Mouse (Mus musculus): ENCODE data around the gene Kif18b.

DNA sequence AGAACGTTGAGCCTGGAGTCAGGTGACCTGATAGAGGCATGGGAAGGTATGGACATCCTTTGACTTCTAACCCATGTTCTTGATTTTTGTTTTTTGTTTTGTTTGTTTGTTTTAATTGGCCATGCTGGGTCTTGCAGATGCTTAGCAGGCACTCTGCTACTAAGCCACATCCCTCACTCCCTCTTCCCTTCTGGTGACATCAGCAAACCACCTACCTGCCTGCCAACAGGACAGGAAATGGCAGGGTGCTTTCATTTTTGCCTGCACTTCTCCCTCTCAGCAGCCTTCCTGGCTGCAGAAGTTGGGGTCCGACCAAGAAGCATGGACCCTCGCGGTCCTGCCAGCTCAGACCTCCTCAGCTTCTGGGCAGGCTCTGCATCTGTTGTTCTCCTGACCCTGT, 36.2 kb upstream of the Kif18b start:
- TF ChIP-seq POLR2A (IDR thresholded peaks at IDR 0.05; ENCODE audit: low read depth, low read length) (no peak), CTCF (IDR thresholded peaks at IDR 0.05; ENCODE audit: extremely low read depth, insufficient read length, insufficient replicate concordance, low read depth, low read length) (no peak)
